Mouse (Mus musculus): ENCODE results near the gene Katnal1.

Gene Katnal1

DNA sequence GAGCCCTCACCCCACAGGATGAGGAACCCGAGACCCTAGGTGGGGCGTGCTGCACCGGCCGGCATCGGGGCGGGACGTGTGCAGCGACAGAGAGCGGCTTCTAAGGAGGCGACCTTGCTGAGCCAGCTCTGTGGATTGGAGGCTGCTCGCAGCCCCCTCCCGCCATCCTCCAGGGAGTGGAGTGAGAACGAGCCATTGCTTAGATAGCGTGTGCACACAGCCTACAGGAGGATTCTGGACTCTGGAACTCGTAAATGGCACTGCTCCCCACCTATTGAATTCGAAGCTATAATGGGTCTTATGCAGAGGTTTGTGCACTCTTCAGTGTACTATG is at the start of gene Katnal1:
Gene Katnal1 (minus strand): TSS at position 205 of the 334 bp plus-strand sequence.
- DNase-seq (ENCODE audit: low spot score), result no peak

DNA sequence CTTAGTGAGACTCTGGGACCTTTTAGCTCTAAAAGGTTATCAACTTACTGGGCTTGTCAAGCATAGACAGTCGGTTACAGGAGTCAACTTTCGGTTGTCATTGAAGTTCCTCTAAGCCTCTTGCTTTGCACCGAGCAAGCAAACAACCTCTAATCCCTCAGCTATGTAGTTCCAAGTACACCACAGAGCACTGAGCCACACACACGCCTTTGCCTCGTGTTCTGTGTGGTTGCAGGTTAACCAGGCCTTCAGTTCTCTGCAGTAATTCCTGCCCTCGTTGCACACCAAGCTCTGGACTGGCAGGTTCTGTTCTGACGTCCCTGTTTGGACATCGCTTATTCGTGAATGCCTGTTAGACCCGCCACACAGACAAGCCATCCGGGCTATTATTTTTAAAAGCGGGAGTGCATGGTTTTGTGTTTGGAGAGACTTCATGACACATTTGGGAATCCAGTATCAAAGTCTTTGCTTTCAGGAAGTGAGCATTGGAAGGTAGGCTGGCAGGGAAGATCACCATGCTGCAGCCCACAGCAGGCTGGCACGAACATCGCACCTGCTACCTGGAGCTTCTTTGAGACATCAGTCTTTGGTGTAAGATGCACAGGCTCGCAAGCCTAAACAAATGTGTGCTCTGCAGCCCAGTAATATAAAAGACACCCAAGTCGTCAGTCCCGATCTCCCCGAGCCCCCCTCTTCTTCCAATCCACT is 49.5 kb upstream of the Katnal1 start:
- no peak for DNase-seq (ENCODE audit: low spot score)

DNA sequence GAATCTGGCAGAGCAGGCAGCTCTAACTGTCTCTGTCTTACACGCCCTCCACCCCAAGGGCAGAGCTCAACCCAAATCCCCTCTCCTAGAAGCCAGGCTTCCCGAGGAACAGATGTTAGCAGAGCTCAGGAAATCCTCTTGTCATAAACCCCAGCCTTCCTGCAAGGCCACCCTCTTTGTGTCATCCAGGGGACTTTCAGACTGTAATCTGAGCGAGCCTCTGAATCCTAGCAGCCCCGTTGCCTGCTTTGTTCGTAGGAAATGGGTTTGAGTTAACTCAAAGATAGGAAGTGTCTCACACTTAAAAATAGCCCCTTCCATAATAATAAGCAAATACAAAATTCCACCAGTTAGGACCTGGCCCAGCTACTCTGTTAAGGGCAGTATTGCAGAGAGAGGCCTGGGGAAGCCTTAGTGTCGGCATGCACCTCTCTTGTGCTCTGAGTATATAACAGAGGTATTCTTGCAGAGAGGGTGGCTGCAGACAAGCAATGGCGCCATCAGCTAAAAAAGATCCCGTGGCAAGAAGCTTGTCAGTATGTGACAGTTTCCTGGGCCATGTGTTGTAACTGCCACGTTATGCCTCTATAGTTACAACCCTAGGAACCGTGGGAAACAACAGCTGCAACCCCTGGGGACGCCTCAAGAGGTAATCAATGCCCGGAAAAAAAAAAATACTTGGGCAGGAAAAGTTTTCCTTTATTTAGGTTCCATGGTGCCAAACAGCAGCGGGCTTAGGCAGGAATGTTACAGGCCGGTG is 48.8 kb upstream of the Katnal1 start:
- DNase-seq (ENCODE audit: low spot score), result no peak

DNA sequence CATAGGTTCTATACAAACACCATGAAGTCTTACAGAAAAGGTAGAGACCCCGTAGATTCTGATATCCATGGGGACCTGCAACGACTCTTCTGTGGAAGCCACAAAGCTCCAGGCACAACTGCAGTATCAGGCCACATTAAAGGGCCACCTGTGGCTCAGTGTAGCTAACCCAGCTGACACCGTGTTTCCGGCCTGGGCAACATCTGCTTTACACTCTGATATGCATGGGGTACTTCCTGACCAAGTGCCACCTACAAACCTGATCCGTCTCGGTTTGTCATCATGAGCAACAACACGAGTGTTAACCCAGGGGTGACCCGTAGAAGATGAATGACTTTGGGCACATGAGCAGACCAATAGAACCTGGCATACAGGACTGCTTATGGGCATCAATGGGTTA is 47.8 kb upstream of the Katnal1 start:
- DNase-seq (ENCODE audit: low spot score), result no peak

DNA sequence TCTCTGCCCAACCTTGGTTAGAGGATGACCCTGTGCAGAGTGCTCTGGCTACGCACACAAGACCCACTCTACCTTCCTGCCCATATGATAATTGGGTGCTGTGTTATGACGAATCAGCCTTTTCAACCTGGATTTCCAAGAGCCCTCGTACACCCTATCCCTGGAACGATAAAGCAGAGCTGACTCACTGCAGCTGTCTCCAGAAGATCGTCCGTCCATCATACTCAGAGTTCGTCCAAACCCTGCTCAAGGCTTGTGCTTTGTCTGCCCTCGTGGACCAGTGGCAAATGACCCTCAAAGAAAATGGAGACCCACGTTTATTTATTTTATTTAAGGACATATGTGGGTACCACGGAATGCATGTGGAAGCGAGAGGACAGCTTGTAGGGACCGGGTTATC is 45.9 kb upstream of the Katnal1 start:
- DNase-seq (ENCODE audit: low spot score), result no peak

DNA sequence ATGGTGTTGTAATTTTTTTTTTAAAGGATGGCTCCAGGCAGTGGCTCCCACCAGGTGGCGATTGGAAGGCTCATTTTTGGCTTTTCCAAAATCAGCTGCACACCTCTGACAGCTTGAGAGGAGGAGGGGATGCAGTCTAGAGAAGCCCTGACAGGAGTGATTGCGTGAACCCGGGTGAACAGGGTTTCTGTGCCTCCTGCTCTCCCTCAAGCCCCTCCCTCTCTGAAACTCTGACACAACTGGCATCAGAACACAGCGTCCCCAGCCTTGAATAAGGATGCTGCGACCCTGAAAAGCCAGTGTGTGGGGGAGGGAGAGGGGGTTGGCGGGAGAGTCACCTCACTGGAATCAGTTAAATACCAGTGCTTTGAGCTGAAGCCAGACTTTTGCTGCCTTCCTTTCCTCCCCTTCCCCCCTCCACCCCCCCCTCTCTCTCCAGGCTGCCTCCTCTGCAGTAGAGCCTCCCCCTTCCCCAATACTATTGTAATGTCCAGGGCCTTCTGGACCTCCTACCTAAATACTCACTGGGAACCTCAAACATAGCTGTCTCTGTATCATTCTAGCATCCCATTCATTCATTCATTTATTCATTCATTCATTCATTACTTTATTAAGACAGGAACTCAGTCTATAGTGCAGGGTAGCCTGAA is 44.0 kb upstream of the Katnal1 start:
- DNase-seq (ENCODE audit: low spot score), result no peak

DNA sequence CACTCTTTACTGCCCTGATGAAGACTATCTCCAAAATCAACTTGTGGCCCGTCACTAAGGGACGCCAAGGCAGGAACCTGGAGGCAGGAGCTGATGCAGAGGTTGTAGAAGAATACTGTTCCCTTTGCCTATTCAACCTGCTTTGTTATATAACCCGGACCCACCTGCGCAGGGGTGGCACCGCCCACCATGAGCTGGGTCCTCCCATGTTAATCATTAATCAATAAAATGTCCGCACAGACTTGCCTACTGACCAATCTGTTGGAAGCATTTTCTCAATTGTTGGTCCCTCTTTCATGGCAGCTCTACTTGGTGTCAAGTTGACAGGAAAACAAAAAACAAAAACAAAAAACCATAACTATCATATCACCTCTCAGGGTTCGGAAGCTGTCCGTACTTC is 43.0 kb upstream of the Katnal1 start:
- no peak for DNase-seq (ENCODE audit: low spot score)

DNA sequence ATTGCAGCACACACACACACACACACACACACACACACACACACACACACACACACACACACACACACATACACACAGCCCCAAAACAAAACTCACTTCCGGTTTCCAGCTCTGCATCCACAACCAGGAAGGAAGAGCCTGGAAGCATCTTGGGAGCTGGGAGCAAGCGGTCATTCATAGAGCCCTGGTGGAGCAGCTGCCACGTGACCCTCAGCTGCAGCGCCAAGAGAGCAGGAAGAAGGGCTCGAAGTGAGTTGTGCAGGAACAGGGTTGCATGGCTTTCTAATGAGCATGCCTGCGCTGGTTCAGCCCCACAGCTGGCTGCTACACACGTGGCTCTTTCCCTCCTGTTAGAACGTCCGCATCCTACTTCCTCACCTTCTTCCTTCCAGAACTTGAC is 40.5 kb upstream of the Katnal1 start:
- no peak for DNase-seq (ENCODE audit: low spot score)

DNA sequence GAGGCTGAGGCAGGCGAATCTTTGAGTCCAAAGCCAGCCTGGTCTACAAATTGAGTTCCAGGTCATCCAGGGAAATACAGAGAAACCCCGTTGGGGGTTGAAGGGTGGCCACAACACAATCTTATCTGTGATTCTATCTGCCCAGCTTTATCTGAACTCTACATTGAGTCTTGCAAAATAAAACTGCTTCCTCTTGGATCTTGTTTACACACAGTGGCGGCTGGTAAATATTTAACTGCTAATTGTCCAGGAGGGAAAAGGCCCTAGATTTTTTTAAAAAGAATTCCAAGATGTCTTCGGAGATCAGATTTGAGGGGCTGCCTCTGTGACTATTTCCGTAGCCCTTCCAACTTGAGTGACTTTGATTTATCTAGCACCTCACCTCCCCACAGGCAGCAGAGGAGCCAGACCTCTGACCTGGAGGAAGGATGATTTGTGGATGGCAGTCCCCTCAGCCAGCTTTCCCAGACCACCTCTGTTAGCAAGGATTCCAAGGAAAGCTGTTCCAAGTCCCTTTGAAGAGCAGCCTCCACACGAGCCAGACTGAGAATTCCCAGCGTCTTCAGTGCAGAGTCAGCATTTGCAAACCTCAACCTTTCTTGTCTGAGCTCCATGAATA is 39.9 kb upstream of the Katnal1 start:
- DNase-seq (ENCODE audit: low spot score), result no peak

DNA sequence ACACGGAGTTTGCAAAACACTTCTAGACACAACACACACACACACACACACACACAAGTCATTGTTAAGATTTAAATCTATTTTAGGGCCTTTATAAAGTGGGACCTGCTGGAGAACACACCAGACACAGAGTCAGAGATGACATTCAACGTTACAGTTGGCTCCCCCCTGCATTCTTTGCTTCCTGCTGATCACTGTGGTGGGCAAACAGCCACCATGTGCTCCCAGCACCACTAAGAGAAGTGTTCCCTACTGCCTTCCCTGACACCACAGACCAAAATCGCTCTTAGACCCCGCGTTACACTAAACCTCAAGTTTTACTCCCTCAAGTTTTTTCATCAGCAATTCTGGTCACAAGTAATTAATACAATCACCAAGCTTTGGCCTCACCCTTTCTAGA is 39.1 kb upstream of the Katnal1 start:
- DNase-seq (ENCODE audit: low spot score), result no peak

DNA sequence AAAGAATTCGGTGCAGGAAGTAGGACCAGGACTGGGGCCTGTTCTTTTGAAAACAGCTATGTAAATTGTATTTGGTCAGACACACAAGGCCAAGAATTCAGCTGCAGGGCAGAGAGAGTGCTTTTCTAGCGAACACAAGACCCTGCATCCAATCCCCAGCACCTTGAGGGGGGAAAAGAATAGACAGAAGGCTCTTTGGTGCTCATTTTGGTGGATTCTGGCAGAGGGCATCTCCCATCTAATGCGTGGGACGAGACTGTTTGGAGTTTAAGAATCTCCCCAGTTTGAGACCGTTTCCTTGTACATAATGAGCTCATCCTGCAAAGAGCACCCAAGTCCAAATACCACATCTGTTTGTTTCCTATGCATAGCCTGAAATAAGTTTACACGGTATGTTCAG is 37.3 kb upstream of the Katnal1 start:
- no peak for DNase-seq (ENCODE audit: low spot score)

DNA sequence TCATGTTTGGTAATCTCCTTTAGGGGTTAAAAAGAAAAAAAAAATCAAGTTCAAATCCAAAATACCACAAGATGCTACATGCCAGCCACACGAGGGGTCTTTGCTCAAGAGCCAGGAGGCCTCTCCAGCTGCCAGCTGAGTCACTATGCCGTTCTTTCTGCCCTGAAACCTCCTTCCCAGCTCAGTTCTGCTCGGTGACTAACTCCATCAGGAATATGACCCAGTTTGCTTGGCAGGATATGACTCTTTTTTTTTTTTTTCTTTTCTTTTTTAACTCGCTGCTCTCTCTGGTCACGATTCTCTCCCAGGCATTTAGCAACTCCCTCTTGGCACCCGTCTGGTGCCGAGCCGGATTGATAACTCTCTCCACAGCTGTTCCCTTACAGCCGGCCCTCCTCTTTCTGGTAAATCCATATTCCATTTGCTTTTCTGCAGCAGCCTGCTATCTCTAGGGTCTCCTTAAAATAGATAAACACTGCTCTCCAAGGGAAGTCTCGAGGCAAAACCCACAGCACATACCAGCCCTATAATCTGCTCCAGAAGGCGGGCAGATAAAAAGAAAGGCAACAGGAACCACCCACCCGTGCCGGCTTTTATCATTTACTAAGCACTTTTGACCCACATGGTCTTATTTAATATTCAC is 36.7 kb upstream of the Katnal1 start:
- peak; percentile 81 for DNase-seq (ENCODE audit: low spot score)

DNA sequence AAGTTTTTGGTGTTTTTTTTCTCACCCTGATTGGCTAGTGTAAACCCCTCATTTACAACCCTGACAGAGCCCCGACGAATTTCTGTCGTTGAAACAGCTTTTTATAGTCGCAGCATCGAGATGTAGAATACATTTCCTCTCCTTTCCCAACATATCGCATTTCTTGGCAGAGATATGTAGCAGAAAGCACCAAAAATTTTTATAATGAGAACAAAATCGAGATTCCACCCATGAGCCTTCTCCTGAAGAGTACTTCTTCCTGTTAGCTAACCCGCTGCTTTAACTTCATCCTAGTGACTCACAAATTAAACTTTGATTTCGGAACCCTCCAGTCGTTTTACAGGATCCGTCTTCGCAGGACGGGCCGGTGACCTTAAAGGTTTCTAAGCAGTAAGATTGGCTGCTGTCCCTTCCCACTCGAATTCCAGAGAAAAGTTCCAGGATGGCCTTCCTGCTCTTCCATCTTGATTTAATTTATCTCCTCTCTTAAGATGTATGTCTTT is 36.0 kb upstream of the Katnal1 start:
- no peak for DNase-seq (ENCODE audit: low spot score)

DNA sequence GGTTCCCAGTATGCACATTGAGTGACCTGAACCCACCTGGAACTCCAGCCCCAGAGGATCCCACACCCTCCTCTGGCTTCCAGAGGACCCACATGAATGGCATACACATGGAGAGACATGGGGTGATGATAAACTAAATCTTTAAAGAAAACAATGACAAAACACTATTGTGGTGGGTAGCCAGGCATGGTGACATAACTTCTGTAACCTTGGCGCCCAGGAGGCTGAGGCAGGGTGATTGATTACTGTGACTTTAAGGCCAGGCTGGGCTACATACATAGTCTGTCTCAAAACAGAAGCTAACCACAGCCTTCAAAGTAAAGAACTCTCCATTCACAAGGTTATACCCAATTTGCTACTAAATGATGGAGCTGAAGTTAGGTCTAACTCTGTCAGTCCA is 35.1 kb upstream of the Katnal1 start:
- DNase-seq (ENCODE audit: low spot score), result no peak

DNA sequence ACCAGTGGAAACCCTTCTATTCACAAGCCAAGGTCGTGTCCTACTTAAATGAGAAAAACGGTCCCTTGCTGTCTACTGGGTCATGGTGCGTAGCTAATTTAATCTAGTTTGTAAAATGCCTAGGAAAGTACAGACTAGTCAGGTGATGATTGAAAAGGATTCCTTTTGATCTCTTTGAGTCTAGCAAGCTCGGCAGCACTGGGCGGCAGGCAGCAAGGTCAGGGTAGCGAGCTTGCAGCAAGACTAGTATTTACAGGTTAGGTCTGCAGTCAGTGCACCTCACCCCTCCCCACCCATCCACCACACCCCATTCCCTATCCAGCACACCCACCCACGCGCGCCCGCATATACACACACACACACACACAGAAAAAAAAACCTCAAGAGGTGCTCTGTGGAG is 31.1 kb upstream of the Katnal1 start:
- DNase-seq (ENCODE audit: low spot score), result no peak

DNA sequence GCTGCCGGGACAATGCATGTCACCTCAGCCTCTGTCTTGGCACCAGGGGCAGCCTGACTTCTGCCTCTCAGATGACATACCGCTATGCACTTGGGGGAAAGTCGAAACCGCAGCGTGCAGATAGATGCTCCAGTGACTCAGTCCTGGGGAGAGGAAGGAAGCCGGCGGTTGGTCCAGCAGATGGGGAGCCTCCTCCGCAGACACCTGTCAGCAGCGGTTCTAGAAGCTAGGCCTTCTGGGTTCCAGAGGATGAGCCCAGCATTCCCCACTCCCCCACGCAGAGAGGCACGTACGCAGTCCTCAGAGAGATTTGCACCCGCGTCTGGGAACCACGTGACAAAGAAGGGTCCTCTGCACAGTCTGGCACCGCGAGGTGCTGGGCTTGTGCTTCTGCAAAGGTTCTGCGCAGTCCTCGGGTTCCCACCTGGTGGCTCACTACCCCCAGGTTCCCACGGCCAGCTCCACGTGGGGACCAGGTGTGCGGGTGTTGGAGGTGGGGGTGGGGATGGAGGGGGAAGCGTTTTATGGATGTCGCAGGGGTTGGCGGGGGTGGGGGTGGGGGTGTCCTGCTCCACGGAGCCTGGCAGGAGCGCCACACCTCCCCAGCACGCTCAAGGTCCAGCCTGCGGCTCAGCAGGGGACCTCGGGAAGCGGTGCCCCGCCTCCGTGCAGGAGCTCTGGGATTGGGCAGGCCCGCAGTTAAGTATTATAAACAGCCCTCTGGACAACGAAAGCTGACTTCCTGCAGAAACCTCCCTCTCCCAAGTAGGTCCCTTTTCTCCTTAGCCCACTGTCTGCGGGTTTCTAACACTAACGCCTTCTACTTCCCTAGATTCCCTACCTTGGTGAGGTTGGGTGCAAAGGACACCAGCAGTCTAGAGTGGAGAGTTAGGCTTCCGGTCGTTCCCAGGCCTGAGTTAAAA is 30.2 kb upstream of the Katnal1 start:
- peak; percentile 74 for DNase-seq (ENCODE audit: low spot score)

DNA sequence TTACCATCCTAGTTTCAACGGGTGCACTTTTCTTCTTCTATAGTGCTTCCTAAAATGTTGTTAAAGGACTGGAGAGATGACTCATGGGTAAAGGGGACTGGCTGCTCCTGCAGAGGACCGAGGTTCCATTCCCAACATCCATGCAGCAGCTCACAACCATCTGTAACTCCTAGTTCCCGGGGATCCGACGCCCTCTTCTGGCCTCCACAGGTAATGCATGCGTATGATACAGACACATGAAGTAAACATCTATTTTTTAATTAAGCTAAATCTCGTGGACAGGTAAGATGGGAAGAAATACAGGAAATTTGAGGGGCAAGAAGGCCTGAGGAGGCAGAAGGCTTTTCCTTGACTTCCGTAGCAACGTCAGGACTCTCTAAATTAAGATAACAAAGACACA is 29.2 kb upstream of the Katnal1 start:
- DNase-seq (ENCODE audit: low spot score), result peak; percentile 36

DNA sequence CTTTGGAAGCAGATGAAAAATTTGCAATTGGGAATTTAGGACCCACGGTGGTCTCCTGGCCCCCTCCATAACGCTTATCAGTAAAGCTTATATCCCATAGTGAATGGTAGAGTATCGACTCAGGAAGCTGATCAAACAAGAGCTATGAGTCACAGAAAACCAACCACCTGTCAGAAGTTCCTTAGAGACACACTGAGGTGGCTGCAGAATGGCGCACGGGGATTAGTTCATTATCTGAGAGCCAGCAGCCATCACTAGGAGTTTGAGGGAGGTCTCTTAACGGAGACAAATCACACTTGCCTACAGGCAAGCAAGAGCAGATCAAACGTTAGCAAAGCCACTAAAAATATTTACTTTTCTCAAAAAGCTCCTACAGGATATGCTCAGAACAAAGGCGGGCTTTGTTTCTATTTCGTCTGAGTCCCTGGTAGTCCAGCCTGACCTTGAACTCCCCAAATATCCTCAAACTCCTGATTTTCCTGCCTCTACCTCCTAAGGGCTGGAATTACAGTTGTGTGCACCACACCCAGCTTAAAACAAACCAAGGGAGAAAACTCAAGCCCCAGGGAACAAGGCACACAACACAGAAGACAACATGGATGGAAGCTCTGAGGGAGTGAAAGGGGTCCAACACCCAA is 27.9 kb upstream of the Katnal1 start:
- DNase-seq (ENCODE audit: low spot score), result no peak

DNA sequence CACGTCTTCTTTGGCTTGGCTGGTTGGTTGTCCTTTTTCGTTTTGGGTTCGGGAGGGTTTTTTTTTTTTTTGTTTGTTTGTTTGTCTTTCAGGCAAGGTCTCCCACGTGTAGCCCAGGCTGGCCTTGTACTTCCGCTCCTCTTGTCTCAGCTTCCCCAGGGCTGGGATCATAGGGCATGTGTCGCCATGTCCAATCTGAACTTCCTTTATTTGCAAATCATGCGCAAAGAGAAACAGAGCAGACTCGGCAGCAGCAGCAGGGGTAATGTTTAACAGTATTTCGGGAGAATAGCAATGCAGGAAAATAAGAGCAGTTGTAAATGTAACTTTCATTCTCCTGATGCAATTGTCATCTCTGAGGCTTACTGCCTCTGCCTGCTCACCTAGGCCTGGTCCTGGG is 27.0 kb upstream of the Katnal1 start:
- no peak for DNase-seq (ENCODE audit: low spot score)

DNA sequence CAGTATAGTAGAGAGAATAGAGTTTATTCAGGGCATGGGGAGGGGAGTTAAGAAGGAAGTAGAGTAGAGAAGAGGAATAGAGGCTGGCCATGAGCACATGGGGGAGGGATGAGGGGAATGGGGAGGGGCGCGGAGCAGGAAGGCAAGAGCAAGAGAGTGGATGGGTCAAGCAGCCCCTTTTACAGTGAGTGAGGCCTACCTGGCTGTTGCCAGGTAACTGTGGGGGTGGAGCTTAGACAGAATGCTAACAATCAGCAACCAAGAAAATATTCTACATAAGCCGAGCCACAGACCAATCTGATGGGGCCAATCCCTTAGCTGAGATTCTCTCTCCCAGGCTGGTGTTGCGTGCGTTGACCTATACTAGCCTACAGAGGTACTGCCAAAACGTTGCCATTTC is 26.5 kb upstream of the Katnal1 start:
- DNase-seq (ENCODE audit: low spot score), result no peak
